Mouse (Mus musculus): ENCODE data around the gene Ackr2. TPM values are rescaled to one million over a fixed set of nuclear protein-coding genes. Genes with fewer than 3 reads are reported as not detected.

The Ackr2 gene
- polyA plus RNA-seq, 1 experiment: 0.16 TPM

GRCm38 (mm10) chr9:121892057-121892687 lies 6.0 kb upstream of the Ackr2 start:
- 78% methylated on average over 12 of the region's 12 CpGs for WGBS
- TF ChIP-seq CTCF (IDR thresholded peaks at IDR 0.05; ENCODE audit: borderline replicate concordance, insufficient read depth, low read depth, low read length) (no peak), POLR2A (IDR thresholded peaks at IDR 0.05; ENCODE audit: borderline replicate concordance, insufficient read depth, low read length) (no peak)
- H3K27ac ChIP-seq (ENCODE audit: insufficient read depth, low read length): no peak overlapping the region

GRCm38 (mm10) chr9:121894447-121894846 lies 3.7 kb upstream of the Ackr2 start:
- no peaks in the 10 kb centered on the region for H3K27me3 ChIP-seq (ENCODE audit: control insufficient read depth, insufficient read depth, low read length)
- 49% methylated on average over 7 of the region's 7 CpGs for WGBS
- no peak overlapping the region for H3K27ac ChIP-seq (ENCODE audit: insufficient read depth, low read length)
- no peak for DNase-seq
- no peaks in the 10 kb centered on the region for H3K4me1 ChIP-seq (ENCODE audit: control insufficient read depth, insufficient read depth, low read length)
- no peak overlapping the region for H3K4me3 ChIP-seq (replicated peaks; ENCODE audit: insufficient read depth, low read depth, low read length)
- TF ChIP-seq CTCF (IDR thresholded peaks at IDR 0.05; ENCODE audit: borderline replicate concordance, insufficient read depth, low read depth, low read length) (no peak), POLR2A (IDR thresholded peaks at IDR 0.05; ENCODE audit: borderline replicate concordance, insufficient read depth, low read length) (no peak)

More at GRCm38 (mm10) chr9:121892057-121892687, 6.0 kb upstream of the Ackr2 start:
- H3K27me3 ChIP-seq (ENCODE audit: control insufficient read depth, insufficient read depth, low read length): no peaks in the 10 kb centered on the region
- no peaks in the 10 kb centered on the region for H3K4me1 ChIP-seq (ENCODE audit: control insufficient read depth, insufficient read depth, low read length)
- no peak overlapping the region for H3K4me3 ChIP-seq (replicated peaks; ENCODE audit: insufficient read depth, low read depth, low read length)
- DNase-seq: no peak

- Histone ChIP-seq H3K4me1 (ENCODE audit: control insufficient read depth, insufficient read depth, low read length) (no peaks in the 10 kb centered on the region), H3K27me3 (ENCODE audit: control insufficient read depth, insufficient read depth, low read length) (no peaks in the 10 kb centered on the region), H3K4me3 (replicated peaks; ENCODE audit: insufficient read depth, low read depth, low read length) (no peak overlapping the region), H3K27ac (ENCODE audit: insufficient read depth, low read length) (no peak overlapping the region)
- 80% methylated on average over 7 of the region's 7 CpGs for WGBS
- TF ChIP-seq CTCF (IDR thresholded peaks at IDR 0.05; ENCODE audit: borderline replicate concordance, insufficient read depth, low read depth, low read length): no peak
- no peak for TF ChIP-seq POLR2A (IDR thresholded peaks at IDR 0.05; ENCODE audit: borderline replicate concordance, insufficient read depth, low read length)
- DNase-seq: no peak
Observed at GRCm38 (mm10) chr9:121895392-121895993, 2.7 kb upstream of the Ackr2 start.

GRCm38 (mm10) chr9:121896820-121897219 lies 1.3 kb upstream of the Ackr2 start:
- DNase-seq: no peak

GRCm38 (mm10) chr9:121899306-121899705 lies 1.2 kb downstream of the Ackr2 start:
- Histone ChIP-seq H3K27ac (ENCODE audit: insufficient read depth, low read length) (no peak overlapping the region), H3K27me3 (ENCODE audit: control insufficient read depth, insufficient read depth, low read length) (no peaks in the 10 kb centered on the region), H3K4me1 (ENCODE audit: control insufficient read depth, insufficient read depth, low read length) (peaks cover 4% of the 10 kb centered on the region; the same call in 1 of the 2 replicates), H3K4me3 (replicated peaks; ENCODE audit: insufficient read depth, low read depth, low read length) (no peak overlapping the region)
- TF ChIP-seq POLR2A (IDR thresholded peaks at IDR 0.05; ENCODE audit: borderline replicate concordance, insufficient read depth, low read length) (no peak), CTCF (IDR thresholded peaks at IDR 0.05; ENCODE audit: borderline replicate concordance, insufficient read depth, low read depth, low read length) (no peak)
- DNase-seq: no peak
- 71% methylated on average over 6 of the region's 6 CpGs for WGBS

More at GRCm38 (mm10) chr9:121896820-121897219, 1.3 kb upstream of the Ackr2 start:
- no peaks in the 10 kb centered on the region for H3K27me3 ChIP-seq (ENCODE audit: control insufficient read depth, insufficient read depth, low read length)
- no peak overlapping the region for H3K4me3 ChIP-seq (replicated peaks; ENCODE audit: insufficient read depth, low read depth, low read length)
- H3K4me1 ChIP-seq (ENCODE audit: control insufficient read depth, insufficient read depth, low read length): no peaks in the 10 kb centered on the region
- TF ChIP-seq POLR2A (IDR thresholded peaks at IDR 0.05; ENCODE audit: borderline replicate concordance, insufficient read depth, low read length) (no peak), CTCF (IDR thresholded peaks at IDR 0.05; ENCODE audit: borderline replicate concordance, insufficient read depth, low read depth, low read length) (no peak)
- WGBS: 88% methylated on average over 4 of the region's 4 CpGs
- H3K27ac ChIP-seq (ENCODE audit: insufficient read depth, low read length): no peak overlapping the region

GRCm38 (mm10) chr9:121900282-121900855 lies 2.2 kb downstream of the Ackr2 start:
- Histone ChIP-seq H3K4me1 (ENCODE audit: control insufficient read depth, insufficient read depth, low read length) (peaks cover 4% of the 10 kb centered on the region; the same call in 1 of the 2 replicates), H3K4me3 (replicated peaks; ENCODE audit: insufficient read depth, low read depth, low read length) (no peak overlapping the region), H3K27ac (ENCODE audit: insufficient read depth, low read length) (no peak overlapping the region), H3K27me3 (ENCODE audit: control insufficient read depth, insufficient read depth, low read length) (no peaks in the 10 kb centered on the region)
- DNase-seq: no peak
- WGBS: 87% methylated on average over 5 of the region's 5 CpGs
- TF ChIP-seq POLR2A (IDR thresholded peaks at IDR 0.05; ENCODE audit: borderline replicate concordance, insufficient read depth, low read length) (no peak), CTCF (IDR thresholded peaks at IDR 0.05; ENCODE audit: borderline replicate concordance, insufficient read depth, low read depth, low read length) (no peak)

- TF ChIP-seq CTCF (IDR thresholded peaks at IDR 0.05; ENCODE audit: borderline replicate concordance, insufficient read depth, low read depth, low read length): no peak
- TF ChIP-seq POLR2A (IDR thresholded peaks at IDR 0.05; ENCODE audit: borderline replicate concordance, insufficient read depth, low read length): no peak
- 70% methylated on average over 5 of the region's 5 CpGs for WGBS
- Histone ChIP-seq H3K4me3 (replicated peaks; ENCODE audit: insufficient read depth, low read depth, low read length) (no peak overlapping the region), H3K4me1 (ENCODE audit: control insufficient read depth, insufficient read depth, low read length) (peaks cover 4% of the 10 kb centered on the region; the same call in 1 of the 2 replicates), H3K27me3 (ENCODE audit: control insufficient read depth, insufficient read depth, low read length) (no peaks in the 10 kb centered on the region), H3K27ac (ENCODE audit: insufficient read depth, low read length) (no peak overlapping the region)
- DNase-seq: no peak
Observed at GRCm38 (mm10) chr9:121901710-121902700, 3.9 kb downstream of the Ackr2 start.
